Mouse (Mus musculus) thymus, postnatal 0 days (tissue): ENCODE measurements at regions not wholly inside any gene's neighbourhood (a gene's known extent, or its start where the extent isn't known, plus 50 kb on each side); places are given as distances from the start of the nearest gene placed in this dataset.
A peak's percentile ranks its signal among the peaks of the same experiment; 100 is the strongest.

ENCODE experiments used
- DNase-seq: peaks from one replicate; pipeline ENCODE4 v3.0.0-alpha.2; 2015; ENCODE audit warnings: low spot score

DNA sequence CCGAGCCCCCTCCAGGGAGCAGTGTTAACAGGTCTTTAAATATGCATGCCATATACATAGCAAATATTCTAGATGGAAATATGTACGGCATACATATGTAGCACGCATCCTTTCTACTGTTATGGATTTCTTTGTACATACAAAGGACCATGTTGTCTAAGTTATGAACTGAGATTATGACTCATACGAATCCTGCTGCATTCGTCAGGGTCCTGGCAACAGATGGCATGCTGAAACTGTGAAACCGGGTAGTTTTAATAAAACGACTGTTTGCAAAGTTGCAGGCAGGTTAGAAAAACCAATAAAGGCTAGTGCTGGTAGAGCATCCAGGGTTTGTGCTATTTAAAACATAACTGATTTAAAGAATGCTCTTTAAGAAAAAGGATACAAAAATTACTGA lies 88.8 kb upstream of the Tlk1 start:
- no peak for DNase-seq

DNA sequence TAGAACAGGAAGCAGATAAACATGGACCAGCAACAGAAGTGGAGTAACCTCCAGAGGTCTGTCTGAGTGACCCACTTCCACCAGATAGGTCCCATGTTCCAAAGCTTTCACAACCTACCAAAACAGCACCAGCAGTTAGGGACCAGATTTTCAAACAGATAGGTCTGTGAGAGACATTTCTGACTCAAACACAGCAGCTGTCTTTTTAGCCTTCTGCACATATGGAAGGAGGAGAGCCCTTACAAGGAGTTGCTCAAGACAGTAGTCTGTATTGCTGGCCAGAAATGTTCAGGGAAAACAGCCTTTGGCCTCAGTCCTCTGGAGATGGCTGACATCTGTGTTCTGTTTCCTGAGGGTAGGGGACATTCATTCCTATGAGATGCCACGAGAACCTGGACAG lies 83.9 kb upstream of the Tlk1 start:
- DNase-seq: no peak

GRCm38 (mm10) chr2:70908579-70908978 lies 83.1 kb upstream of the Tlk1 start:
- DNase-seq: no peak

- no peak for DNase-seq
These were observed 80.7 kb upstream of the Tlk1 start for GRCm38 (mm10) chr2:70906216-70906615.

GRCm38 (mm10) chr2:70904429-70904828 lies 78.9 kb upstream of the Tlk1 start:
- no peak for DNase-seq

DNA sequence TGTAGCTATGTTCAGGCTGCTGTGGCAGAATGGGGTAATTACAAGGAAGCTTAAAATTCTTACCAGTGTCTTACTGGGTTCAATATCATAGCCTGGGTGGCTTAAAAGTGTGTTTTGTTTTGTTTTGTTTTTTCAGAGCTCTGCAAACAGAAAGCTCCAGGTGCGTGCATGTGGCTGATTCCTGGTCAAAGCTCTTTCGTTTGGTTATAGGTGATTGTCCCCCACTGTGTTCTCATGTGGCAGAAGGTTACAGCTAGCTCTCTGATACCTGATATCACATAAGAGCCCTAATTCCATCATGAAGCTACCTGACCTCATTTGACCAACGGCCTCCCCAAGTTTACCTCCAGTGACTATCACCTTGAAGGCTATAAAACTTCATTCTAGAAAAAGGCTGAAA lies 76.7 kb upstream of the Tlk1 start:
- DNase-seq: no peak

DNA sequence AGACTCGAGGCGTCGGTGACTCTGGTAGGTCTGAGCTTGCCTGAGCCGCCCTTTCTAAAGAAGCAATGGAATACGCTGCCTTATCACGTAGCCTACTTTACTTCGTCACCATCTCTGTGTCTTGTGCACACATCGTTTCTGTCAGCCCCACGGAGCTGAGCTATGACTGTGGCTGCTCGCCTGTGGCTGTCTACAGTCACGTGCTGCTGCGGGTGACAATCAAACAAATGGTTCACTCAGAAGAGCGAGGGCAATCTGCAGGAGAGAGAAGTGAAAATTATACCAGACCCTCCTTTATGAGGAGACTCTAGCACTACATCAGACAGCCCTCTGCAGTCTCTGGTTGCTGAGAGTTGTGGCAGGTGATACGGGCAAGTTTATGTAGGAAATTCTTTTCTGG lies 76.0 kb upstream of the Tlk1 start:
- DNase-seq: no peak

DNA sequence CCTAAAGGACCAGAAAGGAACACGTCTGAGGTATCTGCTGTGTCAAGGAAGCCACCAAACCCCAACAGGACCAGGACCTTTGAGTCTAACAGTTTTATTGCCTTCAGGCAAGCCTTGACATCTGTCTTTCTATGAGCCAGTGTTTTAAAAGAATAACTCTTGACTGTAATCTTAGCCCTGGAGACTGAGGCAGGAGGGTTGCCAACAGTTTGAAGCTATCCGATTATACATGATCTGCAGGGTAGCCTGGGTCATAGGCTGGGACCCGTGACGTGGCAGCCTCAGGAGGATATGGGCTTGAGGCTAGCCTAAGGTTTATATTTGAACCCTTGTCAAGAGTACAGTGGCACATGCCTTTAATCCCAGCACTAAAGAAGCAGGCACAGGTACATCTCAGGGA lies 73.5 kb upstream of the Tlk1 start:
- DNase-seq: no peak

DNA sequence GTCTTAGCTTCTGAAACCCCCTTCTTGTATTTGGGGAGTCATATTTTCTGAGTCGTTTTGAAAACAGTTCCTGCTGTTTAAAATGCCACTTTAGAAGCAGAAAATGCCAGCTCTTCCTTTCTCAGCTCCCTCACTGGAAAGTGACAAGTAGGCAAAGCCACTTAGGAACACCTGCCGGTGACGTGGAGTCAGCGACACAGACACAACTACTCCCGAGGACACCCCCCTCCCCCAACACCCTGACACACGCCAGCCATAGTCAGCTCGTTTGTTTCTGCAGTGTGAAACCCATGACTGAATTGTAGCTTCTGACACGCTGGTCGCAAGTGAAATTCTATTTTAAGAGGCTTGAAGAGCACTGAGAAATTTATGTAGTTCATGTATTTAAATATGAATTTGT lies 72.9 kb upstream of the Tlk1 start:
- no peak for DNase-seq

DNA sequence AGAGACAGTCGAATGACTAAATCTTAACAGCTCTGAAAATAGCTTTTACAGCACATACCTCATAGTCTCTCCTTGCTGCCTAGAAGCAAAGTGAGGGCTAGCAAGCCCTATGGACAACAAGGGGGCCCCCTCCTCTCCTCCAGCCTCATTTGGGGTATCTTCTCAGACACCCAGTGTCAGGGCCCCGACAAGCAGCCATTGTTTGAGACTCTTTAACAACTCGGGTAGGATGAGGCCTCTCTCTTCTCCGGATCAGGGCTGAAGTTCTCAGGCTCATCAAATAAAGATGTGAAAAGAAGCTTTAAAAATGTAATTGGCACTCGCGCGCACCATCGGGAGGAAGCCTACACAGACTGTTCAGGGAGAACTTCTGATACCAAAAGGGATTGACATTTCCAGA lies 71.8 kb upstream of the Tlk1 start:
- no peak for DNase-seq

DNA sequence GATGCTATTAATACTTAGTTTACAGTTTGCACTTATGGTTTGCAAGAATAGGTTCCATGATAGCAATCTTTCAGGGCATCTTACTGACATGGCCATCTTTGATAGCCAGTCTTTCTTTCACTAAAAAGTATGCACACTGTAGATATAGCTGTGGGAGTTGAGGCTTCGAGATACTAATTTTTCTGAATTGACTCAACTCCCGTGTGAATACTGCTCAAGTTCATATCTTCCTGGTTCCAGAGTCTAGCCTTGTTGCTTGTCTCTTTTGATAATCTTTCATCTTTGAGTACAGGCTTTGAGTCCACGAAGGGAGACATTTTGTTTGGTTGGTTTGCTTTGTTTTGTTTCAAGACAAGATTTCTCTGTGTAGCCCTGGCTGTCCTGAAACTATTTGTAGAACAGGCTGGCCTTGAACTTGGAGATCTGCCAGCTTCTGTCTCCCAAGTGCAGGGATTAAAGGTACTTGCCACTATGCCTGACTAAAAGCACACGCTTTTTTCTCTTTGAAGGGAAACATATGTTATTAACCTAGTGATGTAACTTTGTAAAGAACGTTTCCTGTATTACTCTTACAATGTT lies 64.1 kb upstream of the Tlk1 start:
- no peak for DNase-seq

DNA sequence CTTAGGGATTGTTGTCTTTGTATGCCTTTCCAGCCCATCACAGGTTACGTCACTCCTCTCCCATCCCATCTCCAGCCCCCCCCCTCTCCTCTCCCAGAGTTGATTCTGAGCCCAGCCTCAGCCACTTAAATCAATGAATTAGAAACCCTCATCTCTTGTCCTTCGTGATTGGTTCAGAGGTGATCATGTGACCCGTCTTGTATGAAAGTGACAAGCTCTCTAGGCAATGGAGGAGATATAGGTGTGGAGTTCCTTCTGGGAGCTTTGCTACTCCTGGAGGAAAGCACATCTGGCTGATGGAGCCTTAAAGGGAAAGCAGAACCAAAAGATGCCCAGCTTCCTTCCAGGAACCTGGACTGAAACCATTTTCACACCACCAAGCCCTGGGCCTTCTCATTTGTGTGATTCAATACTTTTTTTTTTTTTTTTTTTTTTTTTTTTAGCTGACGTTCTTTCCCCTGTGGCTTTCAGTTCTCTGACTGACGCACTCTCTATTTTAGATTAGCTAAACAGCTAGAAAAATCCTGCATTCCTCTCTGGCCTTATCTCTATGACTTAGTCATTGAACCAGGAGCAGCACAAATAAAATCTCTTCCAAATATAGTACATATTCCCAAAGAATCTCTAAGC lies 63.4 kb upstream of the Tlk1 start:
- DNase-seq: no peak

GRCm38 (mm10) chr2:70886831-70887230 lies 61.3 kb upstream of the Tlk1 start:
- no peak for DNase-seq

DNA sequence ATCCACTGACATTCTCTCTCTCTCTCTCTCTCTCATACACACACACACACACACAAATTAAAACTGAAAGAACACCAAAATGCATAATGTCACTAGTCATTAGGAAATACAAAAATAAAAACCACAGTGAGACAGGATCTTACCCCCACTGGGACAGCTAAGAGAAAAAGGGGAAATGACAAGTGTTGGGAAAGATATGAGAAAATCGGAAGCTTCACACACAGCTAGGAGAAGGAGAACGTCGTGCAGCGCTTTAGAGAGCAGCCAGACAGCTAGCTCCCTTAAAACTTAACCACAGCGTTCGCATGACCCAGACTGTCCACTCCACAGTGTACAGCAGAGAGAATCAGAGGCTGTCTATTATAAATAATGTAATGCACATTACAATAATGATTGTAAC lies 60.1 kb upstream of the Tlk1 start:
- DNase-seq: no peak

DNA sequence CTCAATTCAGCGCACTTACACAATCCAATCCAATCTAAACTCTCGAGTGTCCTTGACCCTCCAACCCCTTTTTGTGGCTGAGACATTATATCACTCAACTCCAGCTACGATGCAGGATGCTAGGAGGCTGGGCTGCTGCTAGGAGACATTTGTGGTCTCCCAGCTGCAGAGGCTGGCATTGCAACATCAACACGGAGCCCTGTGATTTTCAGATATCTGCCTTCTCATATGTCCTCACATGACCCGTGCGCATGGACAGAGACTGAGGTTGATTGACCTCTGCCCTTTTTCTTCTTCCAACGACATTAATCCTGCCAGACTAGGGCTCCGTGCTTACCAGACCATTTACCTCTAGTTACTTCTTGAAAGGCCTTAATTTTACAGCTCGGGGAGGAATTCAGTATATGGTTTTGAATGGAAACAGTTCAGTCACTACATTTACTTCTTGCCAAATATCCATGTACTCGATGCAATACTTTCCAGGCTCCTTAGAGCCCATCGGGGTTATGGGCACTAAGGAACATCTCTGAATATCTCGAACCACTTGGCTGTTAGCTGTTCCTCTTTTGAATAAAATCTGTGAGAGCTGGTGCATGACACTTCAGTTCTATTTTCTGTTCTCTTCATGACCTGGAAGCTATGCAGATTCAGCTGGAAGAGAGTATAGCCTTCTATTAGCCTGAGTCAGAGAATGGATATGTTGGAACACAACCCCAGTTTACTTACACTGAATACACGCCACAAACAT lies 52.0 kb upstream of the Tlk1 start:
- no peak for DNase-seq

- DNase-seq: peak; percentile 68
These were observed 50.7 kb upstream of the Tlk1 start for GRCm38 (mm10) chr2:70876251-70876650.
